Mouse (Mus musculus): ENCODE measurements around the gene Rag2.

- TF ChIP-seq CTCF (IDR thresholded peaks at IDR 0.05; ENCODE audit: low read depth, low read length): no peak
- no peak for TF ChIP-seq POLR2A (IDR thresholded peaks at IDR 0.05; ENCODE audit: borderline replicate concordance, low read depth, low read length)
Measured at GRCm38 (mm10) chr2:101627227-101627626, 2.7 kb downstream of the Rag2 start.

Measured in bone marrow macrophage, adult 2 months (primary cell).